Mouse (Mus musculus) right cerebral cortex, adult 18-20 months (tissue): ENCODE measurements around the gene Adamts20.

ENCODE experiments used
- DNase-seq: peaks from one replicate; pipeline ENCODE4 v3.0.0; 2022; ENCODE audit warnings: mixed read lengths

Gene Adamts20

GRCm38 (mm10) chr15:94334586-94334985 lies 130.6 kb downstream of the Adamts20 start:
- DNase-seq, result no peak

DNA sequence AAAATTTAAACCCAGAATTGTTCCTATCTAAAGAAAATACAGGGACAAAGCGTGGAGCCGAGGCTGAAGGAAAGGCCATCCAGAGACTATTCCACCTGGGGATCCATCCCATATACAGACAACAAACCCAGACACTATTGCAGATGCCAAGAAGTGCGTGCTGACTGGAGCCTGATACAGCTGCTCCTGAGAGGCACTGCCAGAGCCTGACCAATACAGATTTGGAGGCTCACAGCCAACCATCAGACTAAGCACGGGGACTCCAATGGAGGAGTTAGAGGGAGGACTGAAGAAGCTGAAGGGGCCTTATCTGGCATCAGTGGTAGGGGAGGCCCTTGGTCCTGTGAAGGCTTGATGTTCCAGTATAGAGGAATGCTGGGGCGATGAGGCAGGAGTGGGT lies 138.6 kb downstream of the Adamts20 start:
- DNase-seq, result no peak

DNA sequence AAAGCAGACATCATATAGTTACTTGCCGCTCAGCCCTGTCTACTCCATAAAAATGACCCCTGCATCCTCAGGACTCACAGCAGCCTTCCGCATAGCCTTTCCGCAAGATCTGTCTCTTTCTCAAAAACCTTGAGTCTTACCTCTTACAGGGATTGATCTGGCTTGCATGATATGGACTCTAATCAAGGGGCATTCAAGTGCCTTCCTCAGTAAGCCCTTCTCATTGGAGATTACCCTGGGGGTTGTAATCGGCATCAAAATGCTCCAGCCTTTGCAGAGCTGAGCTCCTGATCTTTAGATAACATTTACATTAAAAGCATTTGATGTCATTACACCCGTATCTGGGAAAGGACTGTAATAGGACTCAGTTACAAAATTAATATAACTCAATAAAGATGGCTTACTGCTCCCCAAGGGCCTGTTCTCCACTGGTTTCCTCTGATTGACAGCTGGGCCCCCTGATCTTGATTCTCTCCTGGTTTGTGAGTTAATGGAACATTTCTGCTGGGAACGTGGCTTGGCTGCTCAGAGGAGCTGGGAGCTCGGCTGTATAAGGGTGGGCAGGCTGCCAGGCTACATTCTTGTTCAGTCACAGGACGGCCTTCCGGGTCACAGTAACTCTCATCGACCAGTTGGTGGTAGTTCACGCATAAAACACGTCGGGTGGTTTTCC lies 139.6 kb downstream of the Adamts20 start:
- DNase-seq, result peak; percentile 14

DNA sequence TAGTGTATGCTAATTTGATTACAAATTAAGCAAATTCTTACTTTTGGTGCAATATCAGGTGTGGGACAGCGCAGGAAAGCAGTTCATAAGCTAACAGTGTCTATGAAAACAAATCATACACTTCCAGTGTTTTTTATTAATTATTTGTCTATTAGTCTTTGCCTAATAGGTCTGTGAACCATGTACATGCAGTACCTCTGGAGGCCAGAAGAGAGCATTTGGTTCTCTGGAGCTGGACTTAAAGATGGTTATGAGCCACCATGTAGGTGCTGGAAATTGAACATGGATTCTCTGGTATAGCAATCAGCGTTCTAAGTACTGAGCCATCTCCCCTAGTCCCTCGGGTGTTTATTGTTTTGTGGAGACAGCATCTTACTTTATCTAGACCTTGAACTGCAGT lies 149.0 kb downstream of the Adamts20 start:
- DNase-seq, result no peak

DNA sequence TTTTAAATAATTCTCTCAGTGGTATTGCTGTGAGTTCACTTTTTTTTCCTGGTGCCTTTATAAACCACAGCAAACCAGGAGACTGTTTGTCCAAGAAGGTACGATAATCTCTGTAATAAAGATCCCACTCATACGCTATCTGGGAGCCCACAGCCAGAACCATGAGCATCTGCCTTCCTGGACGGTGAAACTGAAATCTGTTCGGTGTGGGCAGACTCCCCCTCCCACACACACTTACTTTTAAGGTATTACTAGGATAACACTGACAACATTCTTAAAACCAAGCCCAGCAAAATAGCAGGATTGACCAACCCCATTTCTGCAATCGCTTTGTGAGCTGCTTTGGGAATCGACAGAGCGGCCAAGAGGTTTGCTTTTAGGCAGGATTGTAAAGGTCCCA lies 155.5 kb downstream of the Adamts20 start:
- DNase-seq, result no peak

DNA sequence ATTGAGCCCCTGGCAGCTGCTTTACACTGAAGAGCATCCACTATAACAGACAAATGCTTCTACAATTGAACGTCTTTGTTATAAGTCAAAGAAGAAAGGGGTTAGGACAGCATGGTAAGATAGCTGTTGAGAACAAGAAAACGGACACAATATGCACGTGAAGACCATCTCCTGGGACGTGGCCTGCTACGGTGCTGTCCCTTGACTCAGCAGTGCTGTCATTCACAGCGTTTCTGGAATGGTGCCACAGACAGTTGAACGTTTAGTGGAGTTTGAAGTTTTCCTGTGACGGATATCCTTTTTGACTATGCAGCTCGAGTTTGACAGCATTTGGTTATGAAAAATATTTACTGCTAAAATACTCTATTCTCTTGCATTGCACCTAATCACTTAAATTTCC lies 157.3 kb downstream of the Adamts20 start:
- no peak for DNase-seq

GRCm38 (mm10) chr15:94303151-94303550 lies 162.1 kb downstream of the Adamts20 start:
- peak; percentile 20 for DNase-seq

DNA sequence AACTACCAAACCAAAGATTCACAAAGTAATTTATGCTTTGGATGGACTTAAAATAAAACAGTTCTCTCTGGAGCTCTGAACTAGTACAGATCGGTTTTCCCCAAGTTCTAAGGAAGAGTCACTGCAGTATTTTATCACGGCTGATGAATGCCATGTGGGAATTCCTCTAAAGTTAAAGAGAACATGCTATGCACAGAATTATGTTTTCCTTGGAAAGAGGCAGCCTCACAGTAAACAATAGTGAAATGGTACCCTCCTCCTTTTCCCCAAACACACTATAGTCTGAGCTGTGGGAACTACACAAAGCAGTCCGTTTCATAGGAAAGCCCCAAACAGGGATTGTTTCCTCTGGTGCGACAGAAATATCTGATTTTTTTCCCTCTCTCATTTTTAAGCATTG lies 171.1 kb downstream of the Adamts20 start:
- no peak for DNase-seq

DNA sequence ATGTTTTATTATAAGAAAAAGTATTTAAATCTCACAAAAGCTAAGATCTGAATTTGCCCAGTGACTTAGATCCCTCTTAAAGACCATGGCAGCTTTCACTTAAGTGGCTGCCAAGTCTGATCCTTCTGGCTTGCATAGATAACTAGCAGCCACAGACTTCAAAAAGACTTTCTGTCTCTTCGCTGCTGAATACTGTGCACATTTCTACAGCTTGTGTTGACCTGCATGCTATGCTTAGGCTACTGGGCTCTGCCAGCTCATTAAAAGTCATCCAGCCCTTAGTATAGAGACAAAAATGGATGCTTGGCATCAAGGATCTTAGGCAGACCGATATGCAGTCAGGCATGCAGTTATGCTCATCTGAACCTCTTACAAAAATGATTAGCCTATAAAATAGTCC lies 177.2 kb downstream of the Adamts20 start:
- no peak for DNase-seq

DNA sequence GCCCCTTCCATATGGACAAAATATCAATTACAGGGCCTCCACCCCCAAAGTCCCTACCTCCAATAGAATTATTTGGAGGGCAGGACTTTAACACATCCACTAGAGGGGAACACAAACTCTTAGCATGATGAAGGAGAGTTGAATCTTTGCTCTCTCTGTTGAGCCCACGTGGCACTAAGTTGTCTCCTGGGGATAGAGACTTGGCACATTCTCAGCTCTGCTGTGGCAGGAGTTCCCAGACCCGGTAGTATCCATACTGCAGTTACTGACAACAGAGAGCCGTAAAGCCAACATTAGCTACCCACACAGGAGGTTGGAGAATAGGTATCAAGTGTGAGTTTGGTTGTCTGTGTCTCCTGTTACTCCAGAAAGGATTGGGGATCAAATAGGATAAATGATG lies 177.7 kb downstream of the Adamts20 start:
- DNase-seq, result no peak

DNA sequence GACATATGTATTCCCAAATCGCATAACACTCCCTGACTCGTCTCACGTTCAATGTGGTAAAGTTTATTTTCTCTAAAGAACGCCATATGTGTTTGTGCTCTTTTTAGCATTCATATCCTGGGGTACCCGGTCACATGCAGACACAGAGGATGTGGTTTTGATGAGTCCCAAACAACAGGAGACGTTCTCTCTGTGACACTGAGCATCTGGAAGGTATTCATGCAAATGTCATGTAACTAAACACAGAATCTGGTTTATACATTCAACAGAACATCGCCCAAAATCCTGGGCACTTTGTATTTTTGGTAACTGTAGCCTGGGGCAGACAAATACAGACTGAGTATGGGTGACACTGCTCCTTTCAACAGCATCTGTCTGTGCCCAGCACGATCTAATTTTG lies 188.8 kb downstream of the Adamts20 start:
- DNase-seq, result peak; percentile 25

- peak; percentile 80 for DNase-seq
Measured at GRCm38 (mm10) chr15:94265630-94266029, 199.6 kb downstream of the Adamts20 start.

DNA sequence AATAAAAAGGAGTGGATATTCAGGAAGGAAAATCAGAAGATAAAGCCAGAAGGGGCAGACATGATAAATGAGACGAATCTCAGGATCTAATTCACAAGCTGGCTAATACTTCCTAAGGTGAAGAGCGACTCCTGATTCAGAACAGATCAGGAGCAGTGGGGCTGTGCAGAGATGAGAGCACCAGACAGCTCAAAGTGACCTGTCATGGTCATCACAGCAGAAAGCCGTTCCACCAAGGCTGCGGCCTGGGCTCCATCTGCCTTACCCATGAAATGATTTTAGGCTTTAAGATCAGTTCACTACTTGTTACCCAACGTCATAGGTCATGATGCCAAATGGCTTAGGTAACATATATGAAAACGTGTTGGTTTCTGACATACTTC lies 200.7 kb downstream of the Adamts20 start:
- no peak for DNase-seq

GRCm38 (mm10) chr15:94263866-94264496 lies 201.2 kb downstream of the Adamts20 start:
- DNase-seq, result no peak

DNA sequence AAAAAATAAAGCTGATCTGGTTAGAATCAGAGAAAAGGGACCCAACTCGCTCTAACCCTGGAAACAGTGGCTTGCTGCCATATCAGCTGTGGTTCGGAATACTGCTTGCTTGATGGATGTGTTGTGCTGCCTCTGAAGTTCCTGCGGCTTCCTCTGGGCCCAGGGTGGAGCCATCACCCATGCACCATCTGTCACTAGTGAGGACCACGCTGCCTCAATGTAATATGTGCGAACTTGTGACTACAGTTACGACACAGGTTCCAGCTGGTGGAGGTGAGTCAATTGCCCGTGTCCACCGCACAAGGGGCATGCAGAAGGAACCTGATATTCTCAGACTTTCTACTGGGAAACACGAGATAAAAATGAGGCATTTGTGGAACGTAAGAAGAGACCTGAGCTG lies 202.0 kb downstream of the Adamts20 start:
- peak; percentile 18 for DNase-seq

DNA sequence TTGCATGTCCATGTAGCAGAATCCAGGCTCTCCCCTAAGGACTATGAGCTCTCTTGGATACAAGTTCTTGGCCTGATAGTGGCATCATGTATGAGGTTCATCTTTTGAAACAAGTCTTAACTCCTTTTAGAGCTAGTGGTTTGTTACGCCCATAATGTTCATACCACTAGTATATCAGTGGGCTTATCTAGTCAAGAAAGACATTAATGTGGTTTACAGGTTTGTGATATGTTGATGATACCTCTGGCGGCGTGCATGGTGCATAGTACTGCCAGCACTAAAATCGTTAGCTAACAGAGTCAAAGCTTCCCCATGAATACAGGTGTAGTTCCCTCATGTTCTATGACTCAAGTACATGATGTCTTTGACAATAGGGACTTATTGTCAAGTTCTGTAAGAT lies 205.7 kb downstream of the Adamts20 start:
- no peak for DNase-seq

GRCm38 (mm10) chr15:94255538-94255937 lies 209.7 kb downstream of the Adamts20 start:
- no peak for DNase-seq

GRCm38 (mm10) chr15:94254861-94255516 lies 210.2 kb downstream of the Adamts20 start:
- DNase-seq, result peak; percentile 67

- peak; percentile 45 for DNase-seq
Measured at GRCm38 (mm10) chr15:94254091-94254860, 210.9 kb downstream of the Adamts20 start.

DNA sequence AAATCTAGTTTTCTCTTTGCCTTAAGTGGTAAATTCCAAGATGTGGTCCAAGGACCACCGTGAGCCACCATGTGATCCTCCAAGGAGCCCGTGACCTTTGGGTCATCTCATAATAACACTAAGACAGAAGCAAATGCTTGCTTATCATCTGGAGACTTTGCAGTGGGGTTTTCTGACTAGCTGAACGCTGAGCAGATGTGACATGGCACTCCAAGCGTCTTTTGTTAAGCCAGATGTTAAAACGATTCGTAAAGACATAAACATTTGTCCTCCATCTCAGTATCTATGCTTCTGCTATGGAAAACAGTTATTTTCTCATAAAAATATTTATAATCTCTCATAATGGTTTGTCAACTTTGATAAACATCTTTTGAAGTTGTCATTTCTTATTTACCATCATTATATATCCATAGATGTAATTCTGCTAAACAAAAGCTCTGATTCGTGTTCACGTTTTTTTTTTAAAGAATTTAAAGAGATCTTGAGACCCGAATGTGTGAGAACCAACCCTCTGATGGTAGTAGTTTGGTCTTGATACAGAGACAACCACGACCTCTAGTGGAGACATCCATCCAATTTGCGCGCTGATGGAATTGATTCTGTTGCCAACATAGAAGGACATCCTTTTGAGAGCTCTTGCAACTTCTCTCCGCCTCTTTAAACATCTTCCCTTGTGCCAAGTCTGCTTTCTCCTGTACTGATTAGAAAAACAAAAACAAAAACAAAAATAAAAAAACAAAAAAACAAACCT lies 212.1 kb downstream of the Adamts20 start:
- peak; percentile 42 for DNase-seq

GRCm38 (mm10) chr15:94249766-94250165 lies 215.5 kb downstream of the Adamts20 start:
- no peak for DNase-seq

GRCm38 (mm10) chr15:94248386-94248785 lies 216.8 kb downstream of the Adamts20 start:
- no peak for DNase-seq

- no peak for DNase-seq
Measured at GRCm38 (mm10) chr15:94246669-94247068, 218.5 kb downstream of the Adamts20 start.
